Mouse (Mus musculus) ES-Bruce4 (cell line): ENCODE data around the gene Dnaja4. TPM values are rescaled to one million over a fixed set of nuclear protein-coding genes. Genes with fewer than 3 reads are reported as not detected.

ENCODE experiments used
- H3K27ac ChIP-seq: 2 replicates; pipeline ENCODE4 v1.5.1; 2012; ENCODE audit warnings: low read length, inconsistent platforms; ENCODE audit not compliant: insufficient read depth
- H3K27me3 ChIP-seq: 2 replicates; pipeline ENCODE4 v1.6.1; 2012; ENCODE audit warnings: mild to moderate bottlenecking, low read length, inconsistent platforms; ENCODE audit not compliant: control insufficient read depth, poor library complexity, insufficient read depth, severe bottlenecking
- H3K36me3 ChIP-seq: 2 replicates; pipeline ENCODE4 v1.6.1; 2012; ENCODE audit warnings: inconsistent platforms, mild to moderate bottlenecking, low read length, moderate library complexity; ENCODE audit not compliant: control insufficient read depth, poor library complexity, insufficient read depth, severe bottlenecking
- H3K4me1 ChIP-seq: one replicate; pipeline ENCODE4 v1.8.1; 2011; ENCODE audit warnings: low read length; ENCODE audit not compliant: control insufficient read depth, insufficient read depth
- H3K4me3 ChIP-seq: 2 replicates; pipeline ENCODE4 v1.5.1; 2011; ENCODE audit warnings: low read depth, mild to moderate bottlenecking, low read length
- H3K9ac ChIP-seq: 2 replicates; pipeline ENCODE4 v1.6.1; 2012; ENCODE audit warnings: low read depth, mild to moderate bottlenecking, inconsistent platforms; ENCODE audit not compliant: poor library complexity, severe bottlenecking
- H3K9me3 ChIP-seq: replicated peaks from 2 replicates; pipeline ENCODE4 v1.6.1; 2012; ENCODE audit warnings: mild to moderate bottlenecking, low read length, inconsistent platforms; ENCODE audit not compliant: control insufficient read depth, poor library complexity, insufficient read depth, severe bottlenecking
- CTCF ChIP-seq: IDR thresholded peaks from one replicate; pipeline ENCODE4 v1.8.1; 2011; ENCODE audit warnings: low read depth, low read length
- EP300 ChIP-seq: IDR thresholded peaks from 2 replicates; pipeline ENCODE4 v1.6.1; 2011; ENCODE audit warnings: low read depth, low read length; ENCODE audit not compliant: insufficient read depth
- POLR2A ChIP-seq: IDR thresholded peaks from one replicate; pipeline ENCODE4 v1.8.1; 2011; ENCODE audit warnings: low read length; ENCODE audit not compliant: insufficient read depth
- polyA plus RNA-seq: library from polyadenylated mRNA; stranded (reverse); fragments of >200 nt; gene quantifications from 2 replicates; pipeline ENCODE4 v1.2.4, GENCODE M21; 2011; ENCODE audit warnings: low read depth; ENCODE audit not compliant: missing spikeins, insufficient read depth, insufficient read length

The Dnaja4 gene
- polyA plus RNA-seq, 1 experiment = 4.4 TPM

DNA sequence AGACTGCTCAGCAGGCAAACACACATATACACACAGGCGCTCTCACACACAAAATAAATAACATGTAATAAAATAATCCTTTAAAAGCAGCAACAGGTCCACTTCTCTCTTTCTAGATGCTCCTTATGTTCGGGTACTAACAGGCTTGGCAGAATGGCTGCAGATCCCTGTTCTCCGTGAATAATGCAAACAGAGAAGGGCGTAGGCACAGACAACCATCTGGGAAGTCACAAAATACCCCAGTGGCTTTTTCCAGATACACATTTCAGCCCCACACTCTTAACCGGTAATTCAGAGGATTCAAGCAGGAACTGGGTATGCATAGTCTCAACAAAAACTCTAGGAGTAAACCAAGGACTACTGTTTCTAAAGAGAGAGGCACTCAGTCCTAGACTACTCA lies 27.6 kb downstream of the Dnaja4 start:
- H3K36me3 ChIP-seq = peaks cover 66% of the 10 kb centered on the region
- H3K27ac ChIP-seq = no peak overlapping the region
- no peaks in the 10 kb centered on the region for H3K9me3 ChIP-seq
- no peak overlapping the region for H3K4me3 ChIP-seq
- H3K4me1 ChIP-seq = no peaks in the 10 kb centered on the region
- TF ChIP-seq EP300 (no peak), CTCF (no peak), POLR2A (no peak)
- H3K9ac ChIP-seq = no peak overlapping the region
- H3K27me3 ChIP-seq = no peaks in the 10 kb centered on the region

DNA sequence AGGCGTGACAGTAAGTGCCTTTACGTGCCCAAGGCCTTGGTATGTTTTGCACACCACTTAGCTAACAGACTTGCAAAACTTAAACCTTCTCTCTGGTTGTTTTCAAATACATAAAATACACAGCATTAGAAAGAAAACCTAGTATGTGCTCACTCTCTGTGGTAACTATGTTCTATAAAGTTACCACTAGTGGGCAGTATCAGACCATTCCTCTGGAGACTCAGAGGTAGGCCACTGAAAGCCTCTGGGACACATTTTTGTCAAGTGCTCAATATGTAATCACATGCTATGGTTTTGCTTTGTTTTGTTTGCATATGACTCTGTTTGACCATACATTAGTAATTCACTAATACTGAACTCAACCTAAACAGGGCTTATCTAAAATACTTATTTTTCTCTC lies 33.4 kb downstream of the Dnaja4 start:
- H3K27ac ChIP-seq = no peak overlapping the region
- no peaks in the 10 kb centered on the region for H3K27me3 ChIP-seq
- no peaks in the 10 kb centered on the region for H3K4me1 ChIP-seq
- no peak overlapping the region for H3K4me3 ChIP-seq
- no peak overlapping the region for H3K9ac ChIP-seq
- H3K36me3 ChIP-seq = peaks cover 35% of the 10 kb centered on the region
- TF ChIP-seq EP300 (no peak), POLR2A (no peak), CTCF (no peak)
- no peaks in the 10 kb centered on the region for H3K9me3 ChIP-seq

DNA sequence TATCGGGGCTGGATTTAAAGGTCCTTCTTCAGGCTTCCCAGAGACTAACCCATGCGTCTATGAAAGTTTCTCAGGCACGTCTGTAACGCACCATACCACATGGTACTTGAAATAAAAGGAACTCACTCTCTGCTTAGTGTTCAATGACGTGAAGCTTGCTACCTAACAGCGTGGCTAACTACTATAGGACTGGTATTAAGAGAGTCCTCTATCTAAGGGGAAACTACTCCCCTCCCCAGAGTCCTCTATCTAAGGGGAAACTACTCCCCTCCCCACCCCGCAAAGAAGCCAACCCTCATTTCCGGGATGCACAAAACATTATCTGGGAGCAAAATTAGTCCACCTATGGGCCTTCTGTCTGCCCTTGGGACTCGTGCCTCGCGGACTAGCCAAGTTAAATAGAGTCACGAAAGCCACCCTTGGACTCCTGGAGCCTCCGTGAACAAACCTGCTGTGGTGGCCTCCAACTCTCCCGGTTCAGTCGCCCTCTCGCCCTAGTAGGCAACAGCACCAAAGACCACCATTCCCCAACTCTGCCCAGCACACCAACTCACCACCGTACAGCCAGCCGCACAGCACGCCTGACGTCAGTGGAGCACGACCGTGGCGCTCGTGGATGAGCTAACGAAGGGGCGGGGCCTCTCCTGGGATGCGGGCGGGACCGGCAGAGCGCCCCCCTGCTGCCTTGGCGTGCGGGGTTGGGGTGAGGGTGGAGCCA lies 35.4 kb downstream of the Dnaja4 start, which contains the start of gene Wdr61:
Wdr61 (minus strand) TSS at position 599 of the 718 bp plus-strand sequence.
- TF ChIP-seq POLR2A (peak; percentile 93), CTCF (peak; percentile 50), EP300 (peak; percentile 47; the same call in 1 of the 2 replicates)
- H3K4me1 ChIP-seq = no peaks in the 10 kb centered on the region
- H3K4me3 ChIP-seq = peak within 1 kb of the TSS; percentile 60
- H3K27me3 ChIP-seq = no peaks in the 10 kb centered on the region
- no peak within 1 kb of the TSS for H3K27ac ChIP-seq
- H3K9ac ChIP-seq = peak within 1 kb of the TSS; percentile 33
- H3K9me3 ChIP-seq = no peaks in the 10 kb centered on the region
- peaks cover 21% of the 10 kb centered on the region for H3K36me3 ChIP-seq

DNA sequence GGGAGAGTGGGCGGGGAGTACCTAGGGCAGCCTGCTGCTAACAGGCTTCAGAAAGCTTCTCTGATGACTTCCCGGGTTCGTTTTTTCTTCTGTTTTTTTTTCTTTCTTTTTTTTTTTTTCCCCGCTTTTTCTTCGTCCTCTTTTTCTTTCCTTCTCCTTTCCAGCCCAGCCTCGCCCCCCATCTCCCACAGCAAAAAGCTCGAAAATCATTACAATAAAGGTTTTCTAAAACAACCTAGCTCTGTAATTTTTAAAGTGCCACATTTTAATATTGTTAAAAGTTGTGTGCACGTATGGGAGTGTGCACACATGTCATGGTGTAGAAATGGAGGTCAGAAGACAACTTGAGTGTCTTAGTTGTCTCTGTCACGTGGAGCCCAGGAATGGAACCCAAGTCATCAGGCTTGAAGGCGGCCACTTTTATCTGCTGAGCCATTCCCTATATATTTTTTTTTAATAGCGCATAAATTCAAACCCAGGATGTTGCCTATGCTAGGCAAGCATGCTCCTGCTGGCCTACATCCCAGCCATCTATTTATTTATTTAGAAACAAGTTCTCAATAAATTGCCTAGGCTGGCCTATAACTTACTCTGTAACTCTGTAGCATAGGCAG lies 36.1 kb downstream of the Dnaja4 start:
- H3K4me1 ChIP-seq = no peaks in the 10 kb centered on the region
- H3K36me3 ChIP-seq = peaks cover 14% of the 10 kb centered on the region
- no peak for TF ChIP-seq EP300
- no peaks in the 10 kb centered on the region for H3K27me3 ChIP-seq
- H3K27ac ChIP-seq = no peak overlapping the region
- H3K9ac ChIP-seq = no peak overlapping the region
- H3K4me3 ChIP-seq = no peak overlapping the region
- no peaks in the 10 kb centered on the region for H3K9me3 ChIP-seq

DNA sequence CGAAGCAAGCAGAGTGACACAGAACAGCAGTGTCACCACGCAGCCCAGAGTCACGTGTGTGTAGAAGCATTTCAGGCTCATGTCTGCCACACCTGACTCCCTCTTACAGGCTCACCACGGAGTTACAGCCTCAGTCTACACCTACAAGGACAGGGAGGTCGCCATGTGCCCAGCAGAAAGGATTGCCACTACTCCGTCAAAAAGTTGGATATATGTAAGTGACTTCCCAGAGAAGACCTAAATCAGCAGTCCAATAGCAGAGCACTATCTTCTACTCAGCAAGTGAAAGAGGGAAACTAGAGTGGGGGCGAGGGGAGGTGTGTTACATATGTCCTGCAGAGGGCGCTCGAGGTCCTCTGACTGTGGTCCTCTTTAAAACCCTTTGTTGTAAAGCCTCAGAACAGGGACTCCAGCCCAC lies 37.6 kb downstream of the Dnaja4 start:
- Histone ChIP-seq H3K4me1 (peaks cover 2% of the 10 kb centered on the region), H3K27ac (no peak overlapping the region), H3K9ac (no peak overlapping the region), H3K4me3 (peak overlapping the region; percentile 57; the same call in 1 of the 2 replicates), H3K9me3 (no peaks in the 10 kb centered on the region), H3K27me3 (no peaks in the 10 kb centered on the region), H3K36me3 (peaks cover 2% of the 10 kb centered on the region; the same call in 1 of the 2 replicates)
- TF ChIP-seq CTCF (peak; percentile 88), EP300 (no peak), POLR2A (no peak)

DNA sequence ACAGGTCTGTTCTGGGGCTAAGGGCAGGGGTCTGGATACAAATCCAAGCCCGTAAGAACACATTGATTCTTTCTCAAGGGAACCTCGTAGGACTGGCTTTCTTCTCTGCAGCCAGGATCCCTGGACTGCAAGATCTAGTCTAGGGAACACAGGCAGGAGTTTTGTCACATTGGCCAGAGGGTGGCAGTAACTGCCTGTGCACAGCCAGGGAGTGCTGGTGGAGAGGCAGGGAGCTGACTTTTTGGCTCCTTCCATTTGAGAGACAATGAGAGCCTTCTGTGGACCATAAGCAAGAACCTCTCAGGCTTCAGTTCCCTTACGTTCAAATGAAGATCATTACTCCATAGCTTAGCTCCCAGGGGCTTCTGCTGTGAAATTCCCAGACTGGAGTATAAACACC lies 39.7 kb downstream of the Dnaja4 start:
- peaks cover 2% of the 10 kb centered on the region for H3K4me1 ChIP-seq
- no peak overlapping the region for H3K9ac ChIP-seq
- no peaks in the 10 kb centered on the region for H3K27me3 ChIP-seq
- H3K27ac ChIP-seq = no peak overlapping the region
- H3K36me3 ChIP-seq = no peaks in the 10 kb centered on the region
- H3K4me3 ChIP-seq = no peak overlapping the region
- H3K9me3 ChIP-seq = no peaks in the 10 kb centered on the region
- TF ChIP-seq EP300 (no peak), POLR2A (no peak), CTCF (peak; percentile 89)
